Mouse (Mus musculus) heart, postnatal 0 days (tissue): ENCODE results near the gene Rint1.

Source experiments
- CTCF ChIP-seq: IDR thresholded peaks from 2 replicates; pipeline ENCODE4 v1.5.1; 2016; ENCODE audit warnings: antibody characterized with exemption, control low read depth, low read depth
- EP300 ChIP-seq: IDR thresholded peaks from 2 replicates; pipeline ENCODE4 v1.6.1; 2016; ENCODE audit warnings: antibody characterized with exemption, low read depth

DNA sequence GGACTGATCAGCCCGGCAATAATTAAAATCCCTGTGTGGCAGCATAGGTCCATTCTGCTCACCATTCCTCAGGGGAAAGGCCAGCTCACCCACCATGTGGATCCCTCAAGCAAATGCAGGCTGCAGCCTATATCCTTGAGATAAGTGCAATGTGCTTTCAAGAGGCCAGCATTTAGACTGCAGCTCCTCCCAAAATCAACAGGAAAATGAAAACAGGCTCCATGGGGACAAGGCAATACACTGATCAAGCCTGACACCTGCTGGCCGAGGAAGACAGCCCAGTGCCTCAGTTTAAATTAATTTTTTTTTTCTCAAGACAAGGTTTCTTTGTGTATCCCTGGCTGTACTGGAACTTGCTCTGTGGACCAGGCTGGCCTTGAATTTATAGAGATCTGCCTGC, 28.9 kb upstream of the Rint1 start:
- TF ChIP-seq CTCF: peak; percentile 67
- TF ChIP-seq EP300: no peak
